Mouse (Mus musculus) heart, adult 11 months (tissue): ENCODE data around the gene Mitf.

Source experiments
- DNase-seq: peaks from one replicate; pipeline ENCODE4 v3.0.0; 2022

Gene Mitf

GRCm38 (mm10) chr6:97950882-97951245 lies 144.0 kb downstream of the Mitf start:
- no peak for DNase-seq

- no peak for DNase-seq
Observed at GRCm38 (mm10) chr6:97951711-97952110, 144.9 kb downstream of the Mitf start.

GRCm38 (mm10) chr6:97952845-97953244 lies 146.0 kb downstream of the Mitf start:
- peak; percentile 90 for DNase-seq

- no peak for DNase-seq
Observed at GRCm38 (mm10) chr6:97956121-97956520, 149.3 kb downstream of the Mitf start.

GRCm38 (mm10) chr6:97956636-97957035 lies 149.8 kb downstream of the Mitf start:
- DNase-seq, result no peak

GRCm38 (mm10) chr6:97958276-97958675 lies 151.4 kb downstream of the Mitf start:
- no peak for DNase-seq

GRCm38 (mm10) chr6:97961776-97962175 lies 154.9 kb downstream of the Mitf start:
- DNase-seq, result no peak

GRCm38 (mm10) chr6:97962311-97962710 lies 155.5 kb downstream of the Mitf start:
- no peak for DNase-seq

GRCm38 (mm10) chr6:97964750-97965149 lies 157.9 kb downstream of the Mitf start:
- DNase-seq, result no peak

- DNase-seq, result no peak
Observed at GRCm38 (mm10) chr6:97981668-97982067, 174.8 kb downstream of the Mitf start.

- DNase-seq, result no peak
Observed at GRCm38 (mm10) chr6:97985658-97986057, 178.8 kb downstream of the Mitf start.

GRCm38 (mm10) chr6:97986417-97986816 lies 179.6 kb downstream of the Mitf start:
- DNase-seq, result no peak

GRCm38 (mm10) chr6:97993507-97993906 lies 186.7 kb downstream of the Mitf start:
- no peak for DNase-seq

- peak; percentile 91 for DNase-seq
Observed at GRCm38 (mm10) chr6:97995606-97996307, 188.9 kb downstream of the Mitf start.

GRCm38 (mm10) chr6:98001551-98001950 lies 194.7 kb downstream of the Mitf start:
- DNase-seq, result no peak

- no peak for DNase-seq
Observed at GRCm38 (mm10) chr6:98003114-98003513, 196.3 kb downstream of the Mitf start.

- no peak for DNase-seq
Observed at GRCm38 (mm10) chr6:98005566-98005965, 198.7 kb downstream of the Mitf start.

- DNase-seq, result no peak
Observed at GRCm38 (mm10) chr6:98015066-98015465, 208.2 kb downstream of the Mitf start.

- no peak for DNase-seq
Observed at GRCm38 (mm10) chr6:98015819-98016218, 209.0 kb downstream of the Mitf start.

GRCm38 (mm10) chr6:98023876-98024275 lies 217.0 kb downstream of the Mitf start:
- DNase-seq, result no peak

GRCm38 (mm10) chr6:98038513-98038912 lies 231.7 kb downstream of the Mitf start:
- DNase-seq, result no peak

- DNase-seq, result peak; percentile 21
Observed at GRCm38 (mm10) chr6:98041795-98042194, 234.9 kb downstream of the Mitf start.

- DNase-seq, result peak; percentile 80
Observed at GRCm38 (mm10) chr6:98046295-98047108, 239.7 kb downstream of the Mitf start.

GRCm38 (mm10) chr6:98047741-98048140 lies 240.9 kb downstream of the Mitf start:
- DNase-seq, result no peak
